Mouse (Mus musculus) urinary bladder, adult 18-20 months (tissue): ENCODE data around the gene 4933411K16Rik.

Source experiments
- DNase-seq, 2 experiments: peaks; one replicate each; pipeline ENCODE4 v3.0.0; 2022; ENCODE audit warnings: low spot score in 2 of 2, mixed read lengths in 2 of 2

The 4933411K16Rik gene

GRCm38 (mm10) chr19:42035456-42036248, 16.4 kb upstream of the 4933411K16Rik start, which contains the start of gene Ankrd2:
TSS of gene Ankrd2 (plus strand) at chr19:42036000.
- DNase-seq = peak; percentile 68 to 71

- DNase-seq = no peak
Observed at GRCm38 (mm10) chr19:42036357-42036756, 15.7 kb upstream of the 4933411K16Rik start.

GRCm38 (mm10) chr19:42037167-42037702, 14.8 kb upstream of the 4933411K16Rik start:
- no peak for DNase-seq

- DNase-seq = no peak
Observed at GRCm38 (mm10) chr19:42038310-42038709, 13.7 kb upstream of the 4933411K16Rik start.

GRCm38 (mm10) chr19:42043988-42044387, 8.1 kb upstream of the 4933411K16Rik start:
- DNase-seq = no peak

- peak; percentile 50 to 65 for DNase-seq
Observed at GRCm38 (mm10) chr19:42045269-42046102, 6.6 kb upstream of the 4933411K16Rik start, which contains the start of gene Hoga1. TSS of gene Hoga1 (plus strand) at chr19:42045610.

GRCm38 (mm10) chr19:42050251-42050650, 1.8 kb upstream of the 4933411K16Rik start:
- no peak for DNase-seq

GRCm38 (mm10) chr19:42051351-42051750, 697 bp upstream of the 4933411K16Rik start:
- no peak for DNase-seq

- DNase-seq = no peak
Observed at GRCm38 (mm10) chr19:42054255-42054654, 2.2 kb downstream of the 4933411K16Rik start.

GRCm38 (mm10) chr19:42055881-42056280, 3.8 kb downstream of the 4933411K16Rik start:
- DNase-seq = peak in 1 of 2 experiments; percentile 49

- DNase-seq = no peak
Observed at GRCm38 (mm10) chr19:42056719-42057409, 4.8 kb downstream of the 4933411K16Rik start.

GRCm38 (mm10) chr19:42058426-42058825, 6.4 kb downstream of the 4933411K16Rik start:
- DNase-seq = no peak

- no peak for DNase-seq
Observed at GRCm38 (mm10) chr19:42061443-42061842, 9.4 kb downstream of the 4933411K16Rik start.

GRCm38 (mm10) chr19:42068441-42069240, 16.6 kb downstream of the 4933411K16Rik start:
- no peak for DNase-seq

- no peak for DNase-seq
Observed at GRCm38 (mm10) chr19:42069241-42069525, 17.1 kb downstream of the 4933411K16Rik start.

GRCm38 (mm10) chr19:42071221-42071620, 19.2 kb downstream of the 4933411K16Rik start:
- no peak for DNase-seq

GRCm38 (mm10) chr19:42071886-42072608, 20.0 kb downstream of the 4933411K16Rik start:
- DNase-seq = no peak

GRCm38 (mm10) chr19:42072802-42073201, 20.8 kb downstream of the 4933411K16Rik start:
- no peak for DNase-seq

- DNase-seq = no peak
Observed at GRCm38 (mm10) chr19:42075051-42075450, 23.0 kb downstream of the 4933411K16Rik start.

- no peak for DNase-seq
Observed at GRCm38 (mm10) chr19:42075992-42076391, 23.9 kb downstream of the 4933411K16Rik start.
